In the genomic region with DNA sequence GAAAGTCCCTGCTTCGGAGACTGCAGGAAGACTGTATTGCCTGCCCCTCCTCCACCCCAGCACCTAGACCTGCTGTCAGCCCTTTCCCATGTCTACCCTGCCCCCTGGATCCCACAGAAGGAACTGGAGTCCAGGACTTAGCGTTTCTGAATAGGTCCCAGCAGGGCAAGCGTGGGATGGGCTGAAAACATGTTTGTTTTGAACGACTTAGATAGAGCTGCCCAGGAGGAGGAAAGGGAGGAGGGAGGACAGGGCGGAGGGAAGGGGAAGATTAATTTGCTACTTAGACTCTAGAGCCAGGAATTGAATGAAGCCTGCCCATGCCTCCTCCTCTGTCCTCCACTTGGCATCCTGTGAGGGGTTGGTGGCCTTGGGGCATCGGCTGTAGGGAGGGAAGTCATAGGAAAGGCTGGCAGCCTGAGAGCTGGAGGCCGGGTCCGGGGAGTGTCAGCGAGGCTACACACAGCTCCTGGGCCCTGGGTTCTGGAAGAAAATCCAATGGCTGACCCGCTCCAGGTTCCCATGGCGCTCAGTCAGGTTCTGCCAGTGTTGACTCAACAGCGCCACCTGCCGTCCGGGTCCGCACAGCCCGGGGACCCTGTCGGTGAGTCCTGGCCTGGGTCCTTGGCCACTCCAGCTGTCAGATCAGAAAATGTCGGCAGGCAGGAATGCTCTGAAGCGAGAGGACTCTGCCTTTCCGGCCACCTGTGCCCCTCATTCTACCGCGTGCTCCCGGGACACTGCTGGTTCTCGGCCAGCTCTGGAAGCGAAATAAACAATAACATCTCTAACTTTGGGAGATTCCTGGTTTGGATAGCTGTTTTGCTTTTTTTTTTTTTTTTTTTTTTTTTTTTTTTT, we compare ENCODE assay signal across 8 mouse cellular contexts. TPM values are rescaled to one million over a fixed set of nuclear protein-coding genes. Genes with fewer than 3 reads are reported as not detected.
DNase-seq lines count a peak whose midpoint lies in the region; ATAC-seq lines count a peak whose summit lies in the region.

No protein-coding gene starts in this region.

- no peaks in the 10 kb centered on the region for H3K4me1 ChIP-seq in embryonic facial prominence, embryonic 11.5 days (ENCODE audit: control insufficient read depth, insufficient read depth, low read length)
- H3K4me1 ChIP-seq in intestine, embryonic 16.5 days (ENCODE audit: control insufficient read depth, insufficient read depth, low read length): peaks cover 5% of the 10 kb centered on the region
- H3K4me1 ChIP-seq in midbrain, embryonic 10.5 days: peaks cover 11% of the 10 kb centered on the region

- WGBS in embryonic facial prominence, embryonic 11.5 days: under 1% methylated on average over 25 of the region's 25 CpGs
- 2% methylated on average over 25 of the region's 25 CpGs for WGBS in intestine, embryonic 16.5 days
- 1% methylated on average over 25 of the region's 25 CpGs for WGBS in midbrain, embryonic 10.5 days

- intact Hi-C loops in left cerebral cortex, postnatal 25 days (cut with DNase I): loop anchor here (1.0 to 10.0 kb wide), 3 partner anchors 42 to 396 kb away; no protein-coding TSS in a partner anchor

- peak overlapping the region; percentile 49 for H3K4me2 ChIP-seq in embryonic facial prominence, embryonic 11.5 days (ENCODE audit: low read depth, low read length)
- peak overlapping the region; percentile 74 for H3K4me2 ChIP-seq in intestine, embryonic 16.5 days (ENCODE audit: low read depth, low read length)

- peak overlapping the region; percentile 3; the same call in 1 of the 2 replicates for H3K9ac ChIP-seq in embryonic facial prominence, embryonic 11.5 days (replicated peaks; ENCODE audit: low read length)
- peak overlapping the region; percentile 38; the same call in 1 of the 2 replicates for H3K9ac ChIP-seq in intestine, embryonic 16.5 days (ENCODE audit: low read depth, low read length)

- DNase-seq in adrenal gland, postnatal 14 days: peak; percentile 99
- peak; percentile 91 for DNase-seq in embryonic facial prominence, embryonic 11.5 days (ENCODE audit: low spot score)
- DNase-seq in gonadal fat pad, adult 2 months (ENCODE audit: low read depth): peak; percentile 85
- peak; percentile 91 to 94 for DNase-seq in left cerebral cortex, postnatal 25 days (ENCODE audit: low spot score in 2 of 2)
- peak; percentile 95 for DNase-seq in midbrain, embryonic 10.5 days (ENCODE audit: low spot score)
- peak; percentile 82 to 88 for DNase-seq in right cerebral cortex, postnatal 36 days (ENCODE audit: low spot score in 2 of 2)
- peak; percentile 94 for DNase-seq in yolk sac, embryonic 10.5 days (ENCODE audit: low spot score)

- no peaks in the 10 kb centered on the region for H3K27me3 ChIP-seq in embryonic facial prominence, embryonic 11.5 days (ENCODE audit: control insufficient read depth, insufficient read depth, low read length)
- no peaks in the 10 kb centered on the region for H3K27me3 ChIP-seq in intestine, embryonic 16.5 days (replicated peaks; ENCODE audit: control insufficient read depth, insufficient read depth, low read length)
- no peaks in the 10 kb centered on the region; the same call in 1 of the 2 replicates for H3K27me3 ChIP-seq in midbrain, embryonic 10.5 days (ENCODE audit: low read depth, poor library complexity, severe bottlenecking)

- H3K4me3 ChIP-seq in embryonic facial prominence, embryonic 11.5 days (ENCODE audit: low read depth, low read length): peak overlapping the region; percentile 8; the same call in 1 of the 2 replicates
- peak overlapping the region; percentile 43 for H3K4me3 ChIP-seq in intestine, embryonic 16.5 days (ENCODE audit: low read length)
- H3K4me3 ChIP-seq in midbrain, embryonic 10.5 days: peak overlapping the region; percentile 37

- ATAC-seq in embryonic facial prominence, embryonic 11.5 days (replicated peaks; ENCODE audit: insufficient number of reproducible peaks, low FRiP score, low TSS enrichment, low read depth): peak; percentile 89
- ATAC-seq in intestine, embryonic 16.5 days: peak; percentile 97

- no peaks in the 10 kb centered on the region for H3K9me3 ChIP-seq in embryonic facial prominence, embryonic 11.5 days (replicated peaks; ENCODE audit: control insufficient read depth, low read length)
- no peaks in the 10 kb centered on the region for H3K9me3 ChIP-seq in intestine, embryonic 16.5 days (ENCODE audit: control insufficient read depth, low read length)
- H3K9me3 ChIP-seq in midbrain, embryonic 10.5 days (replicated peaks): no peaks in the 10 kb centered on the region

- no peaks in the 10 kb centered on the region for H3K36me3 ChIP-seq in embryonic facial prominence, embryonic 11.5 days (replicated peaks; ENCODE audit: control insufficient read depth, insufficient read depth, low read depth, low read length)
- no peaks in the 10 kb centered on the region for H3K36me3 ChIP-seq in intestine, embryonic 16.5 days (ENCODE audit: control insufficient read depth, insufficient read depth, low read length)
- H3K36me3 ChIP-seq in midbrain, embryonic 10.5 days: no peaks in the 10 kb centered on the region

- no peak overlapping the region for H3K27ac ChIP-seq in embryonic facial prominence, embryonic 11.5 days (replicated peaks; ENCODE audit: low read depth, low read length)
- peak overlapping the region; percentile 17; the same call in 1 of the 2 replicates for H3K27ac ChIP-seq in intestine, embryonic 16.5 days (ENCODE audit: low read length)
- peak overlapping the region; percentile 46; the same call in 1 of the 2 replicates for H3K27ac ChIP-seq in midbrain, embryonic 10.5 days (replicated peaks)

RNA-seq across cellular contexts. Expression of a gene that starts 12.1 kb away (rescaled TPM):
- 14.4 and 30.4 TPM in 2 replicates for total RNA-seq in adrenal gland, postnatal 14 days (2021)
- polyA plus RNA-seq in embryonic facial prominence, embryonic 11.5 days (2014; fragmentation: Nextera tagmentation; extraction: Ambion mirVana): 0.70 and 0.72 TPM in 2 replicates
- polyA plus RNA-seq in gonadal fat pad, adult 2 months (2012; rRNA removed): 6.7 and 10.1 TPM in 2 replicates
- polyA plus RNA-seq in intestine, embryonic 16.5 days (2015; fragmentation: Nextera tagmentation; extraction: Ambion mirVana): 2.2 and 2.3 TPM in 2 replicates
- 100 to 1,000 TPM; 146 to 197 TPM for total RNA-seq in left cerebral cortex, postnatal 25 days (2021)
- polyA plus RNA-seq in midbrain, embryonic 10.5 days (2016; fragmentation: Nextera tagmentation; extraction: Ambion mirVana): 1.1 and 1.2 TPM in 2 replicates

RNA-seq across cellular contexts. Expression of a gene that starts 26.6 kb away (rescaled TPM):
- 3.9 and 5.6 TPM in 2 replicates for total RNA-seq in adrenal gland, postnatal 14 days (2021)
- 7.1 and 8.3 TPM in 2 replicates for polyA plus RNA-seq in embryonic facial prominence, embryonic 11.5 days (2014; fragmentation: Nextera tagmentation; extraction: Ambion mirVana)
- 6.9 and 7.8 TPM in 2 replicates for polyA plus RNA-seq in gonadal fat pad, adult 2 months (2012; rRNA removed)
- 5.8 TPM in 2 replicates for polyA plus RNA-seq in intestine, embryonic 16.5 days (2015; fragmentation: Nextera tagmentation; extraction: Ambion mirVana)
- total RNA-seq in left cerebral cortex, postnatal 25 days (2021): 10 to 100 TPM; 11.7 to 13.6 TPM
- 7.8 and 8.2 TPM in 2 replicates for polyA plus RNA-seq in midbrain, embryonic 10.5 days (2016; fragmentation: Nextera tagmentation; extraction: Ambion mirVana)

RNA-seq across cellular contexts. Expression of a gene that starts 42.8 kb away (rescaled TPM):
- total RNA-seq in adrenal gland, postnatal 14 days (2021): 57.8 and 62.1 TPM in 2 replicates
- 5.3 and 5.6 TPM in 2 replicates for polyA plus RNA-seq in embryonic facial prominence, embryonic 11.5 days (2014; fragmentation: Nextera tagmentation; extraction: Ambion mirVana)
- 16.3 and 21.3 TPM in 2 replicates for polyA plus RNA-seq in gonadal fat pad, adult 2 months (2012; rRNA removed)
- polyA plus RNA-seq in intestine, embryonic 16.5 days (2015; fragmentation: Nextera tagmentation; extraction: Ambion mirVana): 4.2 and 4.6 TPM in 2 replicates
- total RNA-seq in left cerebral cortex, postnatal 25 days (2021): 10 to 100 TPM; 46.5 to 50.8 TPM
- 2.3 and 2.7 TPM in 2 replicates for polyA plus RNA-seq in midbrain, embryonic 10.5 days (2016; fragmentation: Nextera tagmentation; extraction: Ambion mirVana)

RNA-seq across cellular contexts. Expression of a gene that starts 49.5 kb away (rescaled TPM):
- 0.45 and 0.93 TPM in 2 replicates for total RNA-seq in adrenal gland, postnatal 14 days (2021)
- 0.25 TPM in 2 replicates for polyA plus RNA-seq in embryonic facial prominence, embryonic 11.5 days (2014; fragmentation: Nextera tagmentation; extraction: Ambion mirVana)
- 0.35 and 0.53 TPM in 2 replicates for polyA plus RNA-seq in gonadal fat pad, adult 2 months (2012; rRNA removed)
- polyA plus RNA-seq in intestine, embryonic 16.5 days (2015; fragmentation: Nextera tagmentation; extraction: Ambion mirVana): 0.57 and 0.83 TPM in 2 replicates
- total RNA-seq in left cerebral cortex, postnatal 25 days (2021): 1 to 10 TPM; 1.5 to 2.4 TPM
- polyA plus RNA-seq in midbrain, embryonic 10.5 days (2016; fragmentation: Nextera tagmentation; extraction: Ambion mirVana): 0.10 and 0.11 TPM in 2 replicates

RNA-seq across cellular contexts. Expression of a gene that starts 57.4 kb away (rescaled TPM):
- 77.8 and 84.9 TPM in 2 replicates for total RNA-seq in adrenal gland, postnatal 14 days (2021)
- 6.4 and 7.8 TPM in 2 replicates for polyA plus RNA-seq in embryonic facial prominence, embryonic 11.5 days (2014; fragmentation: Nextera tagmentation; extraction: Ambion mirVana)
- 92.7 and 113 TPM in 2 replicates for polyA plus RNA-seq in gonadal fat pad, adult 2 months (2012; rRNA removed)
- 30.4 and 32.5 TPM in 2 replicates for polyA plus RNA-seq in intestine, embryonic 16.5 days (2015; fragmentation: Nextera tagmentation; extraction: Ambion mirVana)
- 10 to 100 TPM; 68.9 to 70.7 TPM for total RNA-seq in left cerebral cortex, postnatal 25 days (2021)
- 10.7 and 12.5 TPM in 2 replicates for polyA plus RNA-seq in midbrain, embryonic 10.5 days (2016; fragmentation: Nextera tagmentation; extraction: Ambion mirVana)
